ENCODE assay signal across 23 mouse cellular contexts in genomic region chr5:47225247-47225646, GRCm38 (mm10).
DNase-seq lines count a peak whose midpoint lies in the region; ATAC-seq and TF ChIP-seq lines count a peak whose summit lies in the region.
"Had no signal": no experiment of that assay in that cellular context is flagged by ENCODE, and none has a peak within 500 bp of the region (broad histone marks: within the 10 kb centered on the region; RNA-seq: fewer than 3 reads in every experiment).

No protein-coding gene starts in this region.

- no peak overlapping the region for H3K27ac ChIP-seq in forebrain, postnatal 0 days (ENCODE audit: low read depth, low read length)
- H3K27ac ChIP-seq in forebrain, embryonic 16.5 days (ENCODE audit: low read length): no peak overlapping the region
- no peak overlapping the region for H3K27ac ChIP-seq in kidney, postnatal 0 days
- H3K27ac ChIP-seq: embryonic facial prominence, embryonic 12.5 days; heart, embryonic 10.5 days; hindbrain, embryonic 13.5 days; liver, embryonic 13.5 days; lung, embryonic 15.5 days; macrophage had no signal

- no peak overlapping the region for H3K9ac ChIP-seq in forebrain, postnatal 0 days
- no peak overlapping the region for H3K9ac ChIP-seq in forebrain, embryonic 16.5 days (replicated peaks; ENCODE audit: low read depth, low read length)
- H3K9ac ChIP-seq in kidney, postnatal 0 days (ENCODE audit: low read depth, low read length): no peak overlapping the region
- H3K9ac ChIP-seq: embryonic facial prominence, embryonic 12.5 days; hindbrain, embryonic 13.5 days; liver, embryonic 13.5 days; lung, embryonic 15.5 days had no signal

- peak; percentile 13; the same call in 1 of the 2 replicates for TF ChIP-seq CTCF in forebrain, postnatal 0 days (IDR thresholded peaks at IDR 0.05; ENCODE audit: low read depth)
- TF ChIP-seq CTCF in kidney, postnatal 0 days (IDR thresholded peaks at IDR 0.05; ENCODE audit: low read depth): peak; percentile 52

- H3K9me3 ChIP-seq in forebrain, postnatal 0 days (ENCODE audit: low read length): no peaks in the 10 kb centered on the region
- H3K9me3 ChIP-seq in forebrain, embryonic 16.5 days (ENCODE audit: control insufficient read depth, low read length): no peaks in the 10 kb centered on the region
- no peaks in the 10 kb centered on the region for H3K9me3 ChIP-seq in kidney, postnatal 0 days (replicated peaks; ENCODE audit: low read length)
- H3K9me3 ChIP-seq: embryonic facial prominence, embryonic 12.5 days; G1E; heart, embryonic 10.5 days; hindbrain, embryonic 13.5 days; liver, embryonic 13.5 days; lung, embryonic 15.5 days had no signal

- H3K4me2 ChIP-seq in forebrain, postnatal 0 days (ENCODE audit: low read depth): no peak overlapping the region
- no peak overlapping the region for H3K4me2 ChIP-seq in forebrain, embryonic 16.5 days (ENCODE audit: low read length)
- H3K4me2 ChIP-seq in kidney, postnatal 0 days (ENCODE audit: low read length): no peak overlapping the region
- H3K4me2 ChIP-seq: embryonic facial prominence, embryonic 12.5 days; hindbrain, embryonic 13.5 days; liver, embryonic 13.5 days; lung, embryonic 15.5 days had no signal

- no peaks in the 10 kb centered on the region for H3K27me3 ChIP-seq in forebrain, postnatal 0 days (ENCODE audit: insufficient read depth, low read length)
- H3K27me3 ChIP-seq in forebrain, embryonic 16.5 days (replicated peaks; ENCODE audit: control insufficient read depth, insufficient read depth, low read length): no peaks in the 10 kb centered on the region
- no peaks in the 10 kb centered on the region for H3K27me3 ChIP-seq in kidney, postnatal 0 days (ENCODE audit: insufficient read depth, low read length)
- H3K27me3 ChIP-seq: CH12.LX; embryonic facial prominence, embryonic 12.5 days; hindbrain, embryonic 13.5 days; liver, embryonic 13.5 days; lung, embryonic 15.5 days had no signal

- no peak overlapping the region for H3K4me3 ChIP-seq in forebrain, postnatal 0 days (ENCODE audit: low read depth, low read length)
- H3K4me3 ChIP-seq in forebrain, embryonic 16.5 days (replicated peaks; ENCODE audit: low read length): no peak overlapping the region
- no peak overlapping the region for H3K4me3 ChIP-seq in kidney, postnatal 0 days (replicated peaks; ENCODE audit: low read depth, low read length)
- H3K4me3 ChIP-seq: embryonic facial prominence, embryonic 12.5 days; erythroblast, embryonic 14.5 days; heart, embryonic 10.5 days; hindbrain, embryonic 13.5 days; liver, embryonic 13.5 days; lung, embryonic 15.5 days had no signal

- intact Hi-C loops in left cerebral cortex, postnatal 25 days (cut with DNase I): no loop called here

- H3K4me1 ChIP-seq in forebrain, postnatal 0 days (ENCODE audit: insufficient read depth): no peaks in the 10 kb centered on the region
- H3K4me1 ChIP-seq in forebrain, embryonic 16.5 days (replicated peaks; ENCODE audit: control insufficient read depth, insufficient read depth, low read length): no peaks in the 10 kb centered on the region
- H3K4me1 ChIP-seq in kidney, postnatal 0 days (replicated peaks; ENCODE audit: insufficient read depth, low read length): no peaks in the 10 kb centered on the region
- H3K4me1 ChIP-seq: embryonic facial prominence, embryonic 12.5 days; heart, embryonic 10.5 days; hindbrain, embryonic 13.5 days; liver, embryonic 13.5 days; lung, embryonic 15.5 days had no signal

- no peaks in the 10 kb centered on the region for H3K36me3 ChIP-seq in forebrain, postnatal 0 days (ENCODE audit: insufficient read depth)
- no peaks in the 10 kb centered on the region for H3K36me3 ChIP-seq in forebrain, embryonic 16.5 days (ENCODE audit: control insufficient read depth, insufficient read depth)
- H3K36me3 ChIP-seq in kidney, postnatal 0 days (ENCODE audit: insufficient read depth, low read length): no peaks in the 10 kb centered on the region
- H3K36me3 ChIP-seq: embryonic facial prominence, embryonic 12.5 days; G1E; heart, embryonic 10.5 days; hindbrain, embryonic 13.5 days; liver, embryonic 13.5 days; lung, embryonic 15.5 days had no signal

- 69% methylated on average over 1 of the region's 1 CpGs for WGBS in forebrain, postnatal 0 days
- 82% methylated on average over 1 of the region's 1 CpGs for WGBS in forebrain, embryonic 16.5 days
- WGBS in kidney, postnatal 0 days: 67% methylated on average over 1 of the region's 1 CpGs

- ATAC-seq in forebrain, postnatal 0 days: no peak
- ATAC-seq in forebrain, embryonic 16.5 days: no peak
- no peak for ATAC-seq in kidney, postnatal 0 days (replicated peaks; ENCODE audit: low FRiP score, low read depth)
- ATAC-seq: activated CD4-positive, CD25-positive, alpha-beta regulatory T cell, adult 4 months had no signal

- no peak for DNase-seq in forebrain, postnatal 0 days
- DNase-seq in kidney, postnatal 0 days (ENCODE audit: low spot score): no peak
- no peak for DNase-seq in kidney, adult 11 months
- peak; percentile 39 for DNase-seq in 3T3-L1 (ENCODE audit: low read depth, low spot score)
- peak; percentile 39 for DNase-seq in adipocyte (ENCODE audit: low spot score)
- DNase-seq in left cerebral cortex, postnatal 25 days (ENCODE audit: low spot score in 2 of 2): no peak
- DNase-seq: adrenal gland, postnatal 10 days; B cell, adult 2 months; cerebellum, adult 2 months; cerebellum, postnatal 25 days; kidney, postnatal 36 days; liver, embryonic 13.5 days; right cerebral cortex, postnatal 14 days had no signal

Comparison
In these comparisons a context has a peak if more than half of its experiments do, and no peak if none do; other contexts are left out.
1. DNase-seq: peak in 3T3-L1 (single experiment) and adipocyte (single experiment); none in forebrain, postnatal 0 days (single experiment), kidney, postnatal 0 days (single experiment), kidney, adult 11 months (single experiment) and left cerebral cortex, postnatal 25 days (0 of 2).